Mouse (Mus musculus) neural tube, embryonic 11.5 days (tissue): ENCODE data around the gene 6330409D20Rik. TPM values are rescaled to one million over a fixed set of nuclear protein-coding genes. Genes with fewer than 3 reads are reported as not detected.
A peak's percentile ranks its signal among the peaks of the same experiment; 100 is the strongest.

Experiments
- ATAC-seq: fragments of 200-750 bp; cut with Nextera tagmentation; 2 replicates; pipeline ENCODE4 v1.8.0; 2017; ENCODE audit warnings: moderate number of reproducible peaks, mild to moderate bottlenecking, moderate TSS enrichment, moderate library complexity; ENCODE audit not compliant: insufficient read depth, low FRiP score, low TSS enrichment
- DNase-seq: peaks from one replicate; pipeline ENCODE4 v3.0.0-alpha.2; 2015; ENCODE audit warnings: low spot score
- H3K27ac ChIP-seq: fragments of 300-500 bp; sonication (generic); 2 replicates; pipeline ENCODE4 v1.5.1; 2014; ENCODE audit warnings: low read depth, mild to moderate bottlenecking, low read length
- H3K27me3 ChIP-seq: fragments of 300-500 bp; sonication (generic); 2 replicates; pipeline ENCODE4 v1.6.1; 2014; ENCODE audit warnings: mild to moderate bottlenecking, low read length, mixed read lengths; ENCODE audit not compliant: control insufficient read depth, insufficient read depth
- H3K36me3 ChIP-seq: fragments of 300-500 bp; sonication (generic); 2 replicates; pipeline ENCODE4 v1.6.1; 2014; ENCODE audit warnings: mild to moderate bottlenecking, low read length, moderate library complexity, mixed read lengths; ENCODE audit not compliant: control insufficient read depth, insufficient read depth
- H3K4me1 ChIP-seq: fragments of 300-500 bp; sonication (generic); 2 replicates; pipeline ENCODE4 v1.6.1; 2014; ENCODE audit warnings: low read length, mixed read lengths; ENCODE audit not compliant: control insufficient read depth, insufficient read depth
- H3K4me2 ChIP-seq: fragments of 300-500 bp; sonication (generic); 2 replicates; pipeline ENCODE4 v1.6.1; 2014; ENCODE audit warnings: low read depth, mild to moderate bottlenecking, moderate library complexity
- H3K4me3 ChIP-seq: fragments of 300-500 bp; sonication (generic); 2 replicates; pipeline ENCODE4 v1.5.1; 2014; ENCODE audit warnings: low read depth, low read length
- H3K9ac ChIP-seq: fragments of 300-500 bp; sonication (generic); 2 replicates; pipeline ENCODE4 v1.6.1; 2014; ENCODE audit warnings: mild to moderate bottlenecking, low read length
- H3K9me3 ChIP-seq: fragments of 300-500 bp; sonication (generic); 2 replicates; pipeline ENCODE4 v1.6.1; 2016; ENCODE audit warnings: low read length; ENCODE audit not compliant: control insufficient read depth
- WGBS: fragments of 180-500 bp; shearing (Covaris S2); extraction: QIAGEN DNeasy Blood & Tissue Kit; methylation state at CpG from one replicate; pipeline ENCODE4 v1.1.7; 2014; 5-methylcytosine and 5-hydroxymethylcytosine counted together
- polyA plus RNA-seq: library from polyadenylated mRNA; unstranded; fragments of >200 nt; fragmentation: Nextera tagmentation; extraction: Ambion mirVana; gene quantifications from 2 replicates; pipeline ENCODE4 v1.2.1, GENCODE M21; 2014

The 6330409D20Rik gene
- polyA plus RNA-seq, 1 experiment from 2014 or later, result 2.2 TPM

DNA sequence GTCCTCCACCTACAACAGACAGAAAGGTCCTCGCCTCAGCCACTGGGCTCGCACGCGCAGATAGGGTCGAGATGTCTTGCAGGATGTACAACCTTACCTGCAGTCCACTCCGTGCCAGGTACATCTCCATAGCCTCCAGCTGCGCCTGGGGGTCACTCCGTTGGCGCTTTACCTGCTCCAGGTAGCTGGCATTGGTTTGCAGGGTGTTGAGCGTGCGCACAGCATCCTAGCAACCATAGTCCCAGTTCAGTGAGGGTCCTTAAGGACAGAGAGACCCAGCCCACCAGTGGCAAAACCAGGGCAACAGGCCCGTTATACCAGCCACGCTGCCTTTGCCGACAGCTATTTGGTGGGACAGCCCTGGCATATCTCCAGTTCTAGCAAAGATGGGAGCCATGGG is 48.3 kb downstream of the 6330409D20Rik start:
- no peak for ATAC-seq
- Histone ChIP-seq H3K4me3 (no peak overlapping the region), H3K27ac (no peak overlapping the region), H3K4me1 (peaks cover 4% of the 10 kb centered on the region), H3K9me3 (no peaks in the 10 kb centered on the region), H3K36me3 (no peaks in the 10 kb centered on the region), H3K4me2 (no peak overlapping the region), H3K27me3 (no peaks in the 10 kb centered on the region), H3K9ac (no peak overlapping the region)
- DNase-seq, result no peak
- 95% methylated on average over 14 of the region's 14 CpGs for WGBS

DNA sequence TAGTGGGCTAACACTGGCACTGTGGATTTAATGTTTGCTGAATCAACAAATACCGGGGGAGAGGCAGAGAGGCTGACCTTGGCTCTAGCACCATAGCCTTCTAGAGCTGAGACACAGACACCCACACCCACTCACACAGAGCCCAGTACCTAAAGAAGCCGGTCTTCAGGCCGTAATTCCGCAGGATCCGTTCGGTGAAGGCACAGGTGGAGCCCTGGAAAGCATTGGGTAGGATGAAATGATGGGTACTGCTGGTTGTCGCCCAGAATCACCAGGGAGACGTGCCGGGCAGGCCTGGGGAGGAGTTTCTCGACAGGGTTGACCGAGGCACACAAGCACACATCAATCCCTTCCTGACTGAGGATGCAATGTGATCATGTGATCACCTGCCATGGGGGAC is 49.8 kb downstream of the 6330409D20Rik start:
- H3K36me3 ChIP-seq, result peaks cover 2% of the 10 kb centered on the region; the same call in 1 of the 2 replicates
- no peak overlapping the region for H3K4me2 ChIP-seq
- no peak overlapping the region for H3K4me3 ChIP-seq
- DNase-seq (no peak), ATAC-seq (no peak)
- no peaks in the 10 kb centered on the region for H3K9me3 ChIP-seq
- WGBS, result 87% methylated on average over 11 of the region's 11 CpGs
- H3K4me1 ChIP-seq, result peaks cover 4% of the 10 kb centered on the region
- no peaks in the 10 kb centered on the region for H3K27me3 ChIP-seq
- H3K27ac ChIP-seq, result no peak overlapping the region
- H3K9ac ChIP-seq, result no peak overlapping the region

- ATAC-seq, result no peak
- peak; percentile 88 for DNase-seq
- no peak overlapping the region for H3K9ac ChIP-seq
- no peak overlapping the region for H3K4me2 ChIP-seq
- WGBS, result 22% methylated on average over 5 of the region's 5 CpGs
- no peak overlapping the region for H3K27ac ChIP-seq
- H3K36me3 ChIP-seq, result peaks cover 5% of the 10 kb centered on the region; the same call in 1 of the 2 replicates
- H3K4me3 ChIP-seq, result no peak overlapping the region
- H3K4me1 ChIP-seq, result peaks cover 4% of the 10 kb centered on the region
- H3K9me3 ChIP-seq, result no peaks in the 10 kb centered on the region
- H3K27me3 ChIP-seq, result no peaks in the 10 kb centered on the region
Observed at GRCm38 (mm10) chr2:32689420-32689819, 51.4 kb downstream of the 6330409D20Rik start.

DNA sequence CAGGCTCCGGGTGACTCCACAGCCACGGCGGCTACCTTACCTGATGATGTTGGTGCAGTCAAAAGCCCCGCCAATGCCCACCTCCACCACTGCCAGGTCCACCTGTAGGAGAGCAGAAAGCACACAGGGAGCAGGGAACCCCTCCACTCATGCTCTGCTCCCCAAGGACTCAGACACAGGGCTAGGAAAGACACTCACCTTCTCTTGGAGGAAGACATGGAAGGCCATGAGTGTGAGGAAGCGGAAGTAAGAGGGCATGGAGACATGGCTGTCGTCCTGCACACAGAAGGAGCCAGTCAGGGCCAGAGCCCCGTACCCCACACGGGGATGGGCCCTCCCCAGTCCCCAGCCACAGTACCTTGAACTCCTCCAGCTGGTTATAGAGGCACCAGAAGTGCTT is 53.3 kb downstream of the 6330409D20Rik start:
- Histone ChIP-seq H3K9me3 (no peaks in the 10 kb centered on the region), H3K9ac (no peak overlapping the region), H3K4me3 (no peak overlapping the region), H3K27ac (no peak overlapping the region), H3K4me2 (no peak overlapping the region), H3K4me1 (no peaks in the 10 kb centered on the region), H3K27me3 (no peaks in the 10 kb centered on the region), H3K36me3 (peaks cover 11% of the 10 kb centered on the region; the same call in 1 of the 2 replicates)
- ATAC-seq, result no peak
- no peak for DNase-seq
- WGBS, result 88% methylated on average over 8 of the region's 8 CpGs

DNA sequence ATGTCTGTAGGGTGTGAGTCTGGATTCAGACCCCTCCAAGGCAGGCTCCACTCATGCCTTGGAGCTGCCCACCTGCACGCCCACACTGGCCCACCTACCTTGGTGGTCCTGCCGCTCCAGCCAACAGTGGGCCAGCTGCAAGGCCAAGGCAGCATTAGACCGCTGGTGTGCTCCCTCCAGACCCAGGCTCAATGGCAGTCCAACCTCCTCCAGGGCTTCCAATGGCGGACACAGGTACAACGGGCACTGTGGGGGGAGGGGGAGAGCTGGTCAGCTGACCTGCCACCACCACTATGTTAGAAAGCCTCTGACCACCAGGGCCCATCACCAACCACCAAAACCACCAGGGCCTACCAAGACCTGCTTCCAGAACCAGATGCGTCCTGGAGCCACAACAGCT is 54.2 kb downstream of the 6330409D20Rik start:
- no peak overlapping the region for H3K4me3 ChIP-seq
- H3K27ac ChIP-seq, result no peak overlapping the region
- no peaks in the 10 kb centered on the region for H3K27me3 ChIP-seq
- 93% methylated on average over 6 of the region's 6 CpGs for WGBS
- no peaks in the 10 kb centered on the region for H3K9me3 ChIP-seq
- DNase-seq (no peak), ATAC-seq (no peak)
- peaks cover 11% of the 10 kb centered on the region; the same call in 1 of the 2 replicates for H3K36me3 ChIP-seq
- no peaks in the 10 kb centered on the region for H3K4me1 ChIP-seq
- no peak overlapping the region for H3K4me2 ChIP-seq
- H3K9ac ChIP-seq, result no peak overlapping the region

DNA sequence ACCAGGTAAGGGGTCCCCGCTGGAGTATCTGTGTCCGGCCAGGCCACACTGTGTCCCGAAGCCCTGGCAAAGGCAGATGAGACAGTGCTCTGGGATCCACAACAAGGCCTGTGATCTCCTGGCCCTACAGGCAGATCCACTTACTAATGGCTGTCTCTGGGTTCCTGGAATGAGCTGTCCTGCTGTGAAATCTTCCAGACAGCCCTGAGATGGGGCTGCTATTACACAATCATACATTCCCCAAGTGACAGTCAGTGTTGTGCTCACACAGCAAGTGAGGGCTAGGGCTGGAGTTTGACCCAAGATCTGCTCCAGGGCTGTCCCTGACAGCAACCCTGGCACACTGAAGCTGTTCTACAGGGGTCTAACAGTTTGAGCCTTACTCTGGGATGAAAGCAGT is 55.0 kb downstream of the 6330409D20Rik start:
- H3K27ac ChIP-seq, result no peak overlapping the region
- no peaks in the 10 kb centered on the region for H3K9me3 ChIP-seq
- DNase-seq, result no peak
- H3K4me3 ChIP-seq, result no peak overlapping the region
- no peak overlapping the region for H3K4me2 ChIP-seq
- ATAC-seq, result no peak
- H3K27me3 ChIP-seq, result no peaks in the 10 kb centered on the region
- H3K9ac ChIP-seq, result no peak overlapping the region
- 92% methylated on average over 3 of the region's 3 CpGs for WGBS
- H3K36me3 ChIP-seq, result peaks cover 11% of the 10 kb centered on the region; the same call in 1 of the 2 replicates
- H3K4me1 ChIP-seq, result no peaks in the 10 kb centered on the region

- no peak overlapping the region for H3K4me2 ChIP-seq
- H3K4me3 ChIP-seq, result no peak overlapping the region
- ATAC-seq (no peak), DNase-seq (no peak)
- H3K27ac ChIP-seq, result no peak overlapping the region
- no peaks in the 10 kb centered on the region for H3K9me3 ChIP-seq
- WGBS, result 93% methylated on average over 15 of the region's 15 CpGs
- H3K9ac ChIP-seq, result no peak overlapping the region
- no peaks in the 10 kb centered on the region for H3K27me3 ChIP-seq
- H3K36me3 ChIP-seq, result peaks cover 11% of the 10 kb centered on the region; the same call in 1 of the 2 replicates
- no peaks in the 10 kb centered on the region for H3K4me1 ChIP-seq
Observed at GRCm38 (mm10) chr2:32684681-32685428, 56.0 kb downstream of the 6330409D20Rik start.

- Histone ChIP-seq H3K9me3 (no peaks in the 10 kb centered on the region), H3K27ac (no peak overlapping the region), H3K27me3 (no peaks in the 10 kb centered on the region), H3K4me2 (no peak overlapping the region), H3K4me3 (no peak overlapping the region), H3K4me1 (no peaks in the 10 kb centered on the region), H3K36me3 (peaks cover 11% of the 10 kb centered on the region; the same call in 1 of the 2 replicates), H3K9ac (no peak overlapping the region)
- ATAC-seq, result no peak
- DNase-seq, result no peak
- 95% methylated on average over 10 of the region's 10 CpGs for WGBS
Observed at GRCm38 (mm10) chr2:32683701-32684100, 57.1 kb downstream of the 6330409D20Rik start.
